Mouse (Mus musculus) spleen, embryonic (tissue): Measurements from ENCODE around the gene Igsf8.

ENCODE experiments used
- CTCF ChIA-PET: fragments of 350-600 bp; sonication (Branson Sonifier 250); formaldehyde crosslinking; loops from one replicate; lab custom pipeline; 2022; lab: Charles Lee

The Igsf8 gene

GRCm38 (mm10) chr1:172319921-172320411, 58.5 kb downstream of the Igsf8 start:
- CTCF ChIA-PET = interaction anchor here (0.6 kb wide), 1 partner anchor 276 kb away, joined by 3 read pairs; no protein-coding TSS in a partner anchor

GRCm38 (mm10) chr1:172322725-172323124, 61.3 kb downstream of the Igsf8 start:
- CTCF ChIA-PET = no interaction called here

DNA sequence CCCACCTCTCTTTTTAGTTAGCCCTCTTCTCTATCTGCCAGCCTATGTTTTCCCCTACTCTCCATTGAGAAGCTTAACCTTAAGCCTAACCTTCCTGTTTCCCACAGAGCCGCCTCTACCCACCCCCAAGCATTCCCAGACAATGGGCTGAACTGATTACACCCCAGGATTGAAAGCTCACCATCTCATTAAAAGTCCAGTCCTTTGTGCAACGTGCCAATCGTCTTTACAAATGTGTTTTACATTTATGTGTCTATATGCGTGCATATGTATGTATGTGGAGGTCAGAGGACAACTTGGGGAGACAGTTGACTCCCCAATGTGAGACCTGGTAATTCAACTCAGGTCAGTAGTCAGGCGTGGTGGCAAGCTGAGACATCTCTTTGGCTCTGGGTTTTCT, 61.9 kb downstream of the Igsf8 start:
- CTCF ChIA-PET = no interaction called here

- CTCF ChIA-PET = interaction anchor here (0.6 kb wide), 1 partner anchor 259 kb away, joined by 6 read pairs; no protein-coding TSS in a partner anchor
Observed at GRCm38 (mm10) chr1:172323801-172324359, 62.4 kb downstream of the Igsf8 start.

- CTCF ChIA-PET = interaction anchor here (0.6 kb wide), 1 partner anchor 31 kb away, joined by 3 read pairs; no protein-coding TSS in a partner anchor
Observed at GRCm38 (mm10) chr1:172324725-172325124, 63.3 kb downstream of the Igsf8 start.

DNA sequence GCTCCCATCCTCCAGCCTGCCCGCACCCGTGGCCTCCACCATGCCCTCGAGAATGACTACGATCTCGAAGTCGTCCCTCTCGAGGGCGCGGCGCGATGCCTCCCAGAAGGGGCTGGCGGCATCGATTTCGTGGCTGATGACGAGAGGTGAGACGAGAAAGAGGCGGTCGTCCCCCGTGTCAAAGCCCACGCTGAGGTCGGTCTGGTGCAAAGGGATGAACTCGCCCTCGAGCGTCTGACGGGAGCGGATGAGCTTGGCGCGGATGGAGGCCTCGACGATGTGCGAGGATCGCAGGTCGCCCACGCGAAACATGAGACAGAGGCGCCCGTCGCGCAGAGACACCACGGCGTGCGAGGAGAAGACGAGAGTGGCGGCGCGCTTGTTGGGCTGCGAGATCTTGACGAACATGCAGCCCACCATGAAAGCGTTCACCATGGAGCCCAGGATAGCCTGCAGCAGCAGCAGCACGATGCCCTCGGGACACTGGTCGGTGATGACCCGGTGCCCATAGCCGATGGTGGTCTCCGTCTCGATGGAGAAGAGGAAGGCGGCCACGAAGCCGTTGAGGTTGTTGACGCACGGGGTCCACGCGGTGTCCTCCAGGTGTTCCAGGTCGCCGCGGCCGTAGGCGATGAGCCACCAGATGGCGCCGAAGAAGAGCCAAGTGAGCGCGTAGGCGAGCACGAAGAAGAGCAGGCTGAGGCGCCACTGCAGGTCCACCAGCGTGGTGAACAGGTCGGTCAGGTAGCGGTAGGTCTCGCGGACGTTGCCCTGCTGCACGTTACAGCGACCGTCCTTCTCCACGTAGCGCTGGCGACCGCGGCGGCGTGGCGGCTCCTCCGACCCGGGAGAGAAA, 64.5 kb downstream of the Igsf8 start:
- CTCF ChIA-PET = no interaction called here

DNA sequence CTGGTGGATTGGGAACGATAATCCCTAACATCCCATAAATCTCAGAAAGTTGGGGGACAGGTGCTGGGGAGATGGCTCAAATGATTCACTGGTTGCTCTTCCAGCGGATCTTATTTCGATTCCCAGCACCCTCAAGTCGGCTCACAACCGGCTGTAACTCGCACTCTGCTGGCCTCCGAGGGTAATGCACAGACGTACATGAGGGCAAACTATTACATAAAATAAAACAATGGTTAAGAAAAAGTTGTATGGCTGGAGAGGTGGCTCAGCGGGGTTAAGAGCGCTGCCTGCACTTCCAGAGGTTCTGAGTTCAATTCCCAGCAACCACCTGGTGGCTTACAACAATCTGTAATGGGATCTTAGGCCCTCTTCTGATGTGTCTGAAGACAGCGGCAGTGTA, 65.2 kb downstream of the Igsf8 start:
- CTCF ChIA-PET = no interaction called here

- CTCF ChIA-PET = no interaction called here
Observed at GRCm38 (mm10) chr1:172327206-172328001, 66.0 kb downstream of the Igsf8 start.

GRCm38 (mm10) chr1:172328041-172328440, 66.6 kb downstream of the Igsf8 start:
- CTCF ChIA-PET = no interaction called here

DNA sequence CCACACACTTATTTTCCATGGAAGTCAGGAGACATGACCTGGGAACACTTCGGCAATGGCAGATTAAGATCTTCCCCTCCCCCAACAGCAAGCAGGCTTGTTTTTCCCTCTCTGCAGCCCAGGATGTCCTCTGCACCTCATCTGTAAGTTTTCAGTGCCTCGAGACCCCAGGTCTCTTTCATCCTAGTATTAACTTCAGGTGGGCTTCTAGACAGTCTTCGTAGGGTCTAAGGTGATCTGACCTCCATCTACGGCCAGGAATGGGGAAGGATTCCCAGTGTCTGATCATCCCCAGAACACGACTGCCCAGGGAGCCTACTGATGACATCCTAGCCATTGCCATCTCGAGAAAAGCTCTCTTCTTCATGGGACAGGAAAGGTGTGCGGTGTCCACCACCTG, 67.0 kb downstream of the Igsf8 start:
- CTCF ChIA-PET = no interaction called here

DNA sequence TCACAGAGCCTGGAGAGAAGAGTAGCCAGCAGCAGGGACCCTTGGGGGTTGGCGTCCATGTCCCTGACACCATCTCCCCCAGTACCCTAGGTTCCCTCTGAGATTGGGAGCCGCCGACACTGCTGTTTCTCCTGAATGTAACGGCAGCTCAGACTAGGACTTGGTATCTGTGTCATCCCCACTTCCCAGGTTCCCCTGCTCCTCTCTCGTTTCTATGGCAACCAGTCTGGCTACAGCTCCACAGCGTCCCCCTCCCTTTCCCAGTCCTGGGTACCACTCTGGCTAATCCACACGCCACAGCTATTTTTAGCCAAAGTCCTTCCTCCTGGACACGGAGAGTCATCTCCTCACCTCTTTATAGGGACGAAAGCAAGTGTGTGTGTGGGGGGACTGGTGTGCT, 67.7 kb downstream of the Igsf8 start, which contains the start of gene Kcnj9:
Kcnj9 (minus strand) TSS at position 188 of the 400 bp plus-strand sequence.
- CTCF ChIA-PET = no interaction called here

- CTCF ChIA-PET = no interaction called here
Observed at GRCm38 (mm10) chr1:172329616-172330015, 68.2 kb downstream of the Igsf8 start.

GRCm38 (mm10) chr1:172331422-172331947, 70.0 kb downstream of the Igsf8 start:
- CTCF ChIA-PET = interaction anchor here (0.6 to 0.7 kb wide), 2 partner anchors 85 to 295 kb away, joined by 3 to 23 read pairs; no protein-coding TSS in a partner anchor

- CTCF ChIA-PET = no interaction called here
Observed at GRCm38 (mm10) chr1:172332925-172333324, 71.5 kb downstream of the Igsf8 start.

- CTCF ChIA-PET = no interaction called here
Observed at GRCm38 (mm10) chr1:172333512-172333911, 72.1 kb downstream of the Igsf8 start.

- CTCF ChIA-PET = no interaction called here
Observed at GRCm38 (mm10) chr1:172335804-172336203, 74.4 kb downstream of the Igsf8 start.

- CTCF ChIA-PET = no interaction called here
Observed at GRCm38 (mm10) chr1:172337411-172338185, 76.2 kb downstream of the Igsf8 start.

- CTCF ChIA-PET = no interaction called here
Observed at GRCm38 (mm10) chr1:172340729-172341321, 79.4 kb downstream of the Igsf8 start, which contains the start of gene Kcnj10. Kcnj10 (plus strand) TSS chr1:172341210.

- CTCF ChIA-PET = no interaction called here
Observed at GRCm38 (mm10) chr1:172341386-172341785, 79.9 kb downstream of the Igsf8 start.

- CTCF ChIA-PET = no interaction called here
Observed at GRCm38 (mm10) chr1:172342729-172343128, 81.3 kb downstream of the Igsf8 start.
